Mouse (Mus musculus) kidney, embryonic 16.5 days (tissue): Measurements from ENCODE around the gene Cd79b. TPM values are rescaled to one million over a fixed set of nuclear protein-coding genes. Genes with fewer than 3 reads are reported as not detected.

Experiments
- ATAC-seq: fragments of 200-750 bp; cut with Nextera tagmentation; 2 replicates; pipeline ENCODE4 v1.8.0; 2017; ENCODE audit warnings: moderate TSS enrichment; ENCODE audit not compliant: low FRiP score, low TSS enrichment
- H3K27ac ChIP-seq: fragments of 300-500 bp; sonication (generic); 2 replicates; pipeline ENCODE4 v1.5.1; 2014; ENCODE audit warnings: low read length
- H3K27me3 ChIP-seq: fragments of 300-500 bp; sonication (generic); 2 replicates; pipeline ENCODE4 v1.6.1; 2014; ENCODE audit warnings: low read length, control low read depth, mixed read lengths; ENCODE audit not compliant: insufficient read depth
- H3K36me3 ChIP-seq: fragments of 300-500 bp; sonication (generic); 2 replicates; pipeline ENCODE4 v1.6.1; 2014; ENCODE audit warnings: low read length, control low read depth, mixed read lengths; ENCODE audit not compliant: insufficient read depth
- H3K4me1 ChIP-seq: fragments of 300-500 bp; sonication (generic); 2 replicates; pipeline ENCODE4 v1.6.1; 2014; ENCODE audit warnings: low read length, control low read depth, mixed read lengths; ENCODE audit not compliant: insufficient read depth
- H3K4me2 ChIP-seq: fragments of 300-500 bp; sonication (generic); replicated peaks from 2 replicates; pipeline ENCODE4 v1.6.1; 2014; ENCODE audit warnings: low read depth, low read length
- H3K4me3 ChIP-seq: fragments of 300-500 bp; sonication (generic); 2 replicates; pipeline ENCODE4 v1.5.1; 2014; ENCODE audit warnings: mild to moderate bottlenecking, low read length
- H3K9ac ChIP-seq: fragments of 300-500 bp; sonication (generic); replicated peaks from 2 replicates; pipeline ENCODE4 v1.6.1; 2014; ENCODE audit warnings: low read length
- H3K9me3 ChIP-seq: fragments of 300-500 bp; sonication (generic); 2 replicates; pipeline ENCODE4 v1.6.1; 2016; ENCODE audit warnings: low read length, control low read depth
- WGBS: fragments of 180-500 bp; shearing (Covaris S2); extraction: QIAGEN DNeasy Blood & Tissue Kit; methylation state at CpG from one replicate; pipeline ENCODE4 v1.1.7; 2014; 5-methylcytosine and 5-hydroxymethylcytosine counted together
- polyA plus RNA-seq: library from polyadenylated mRNA; unstranded; fragments of >200 nt; fragmentation: Nextera tagmentation; extraction: Ambion mirVana; gene quantifications from 2 replicates; pipeline ENCODE4 v1.2.1, GENCODE M21; 2015

Cd79b gene
- polyA plus RNA-seq, 1 experiment from 2014 or later: 6.9 TPM

DNA sequence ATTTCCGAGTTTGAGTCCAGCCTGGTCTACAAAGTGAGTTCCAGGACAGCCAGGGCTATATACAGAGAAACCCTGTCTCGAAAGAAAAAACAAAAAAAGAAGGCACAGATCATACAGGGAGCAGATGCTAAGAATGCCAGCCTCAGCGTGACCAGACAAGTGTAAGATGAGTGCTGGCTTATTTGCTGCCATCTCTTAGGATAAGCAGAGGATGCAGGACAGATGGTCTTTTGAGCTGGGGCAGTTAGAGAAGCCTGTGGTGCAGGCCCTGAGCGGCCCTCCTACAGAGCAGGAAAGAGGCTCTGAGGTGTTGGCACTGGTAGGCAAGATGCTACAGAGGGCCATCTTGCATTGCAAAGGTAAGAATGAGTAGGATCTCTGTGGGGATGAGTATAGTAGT lies 31.2 kb downstream of the Cd79b start:
- no peak overlapping the region for H3K9ac ChIP-seq
- no peaks in the 10 kb centered on the region for H3K27me3 ChIP-seq
- H3K27ac ChIP-seq: no peak overlapping the region
- H3K4me1 ChIP-seq: no peaks in the 10 kb centered on the region
- no peak overlapping the region for H3K4me2 ChIP-seq
- H3K4me3 ChIP-seq: no peak overlapping the region
- WGBS: 80% methylated on average over 4 of the region's 4 CpGs
- H3K36me3 ChIP-seq: no peaks in the 10 kb centered on the region
- no peak for ATAC-seq
- no peaks in the 10 kb centered on the region for H3K9me3 ChIP-seq

DNA sequence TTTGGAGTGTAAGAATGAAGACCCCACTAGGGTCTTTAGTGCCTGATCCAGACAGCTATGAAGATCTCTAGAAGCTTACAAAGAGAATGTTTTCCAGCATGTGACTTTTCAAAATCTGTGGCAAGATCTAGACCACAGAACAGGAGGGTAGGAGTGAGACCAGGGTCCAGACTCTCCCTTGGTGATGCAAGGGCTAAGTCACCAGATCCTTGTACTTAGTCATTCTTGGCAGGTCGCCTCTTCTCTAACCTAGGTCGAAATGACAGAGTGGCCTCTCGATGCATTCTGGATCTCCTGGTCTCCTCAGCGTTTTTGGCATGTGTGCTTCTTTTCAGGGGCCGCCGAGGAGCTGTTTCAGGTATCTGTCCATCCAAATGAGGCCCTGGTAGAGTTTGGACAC lies 32.1 kb downstream of the Cd79b start:
- no peaks in the 10 kb centered on the region for H3K4me1 ChIP-seq
- H3K4me2 ChIP-seq: no peak overlapping the region
- no peak for ATAC-seq
- no peak overlapping the region for H3K9ac ChIP-seq
- no peak overlapping the region for H3K4me3 ChIP-seq
- no peaks in the 10 kb centered on the region for H3K9me3 ChIP-seq
- no peaks in the 10 kb centered on the region for H3K36me3 ChIP-seq
- no peak overlapping the region for H3K27ac ChIP-seq
- 80% methylated on average over 6 of the region's 6 CpGs for WGBS
- no peaks in the 10 kb centered on the region for H3K27me3 ChIP-seq

DNA sequence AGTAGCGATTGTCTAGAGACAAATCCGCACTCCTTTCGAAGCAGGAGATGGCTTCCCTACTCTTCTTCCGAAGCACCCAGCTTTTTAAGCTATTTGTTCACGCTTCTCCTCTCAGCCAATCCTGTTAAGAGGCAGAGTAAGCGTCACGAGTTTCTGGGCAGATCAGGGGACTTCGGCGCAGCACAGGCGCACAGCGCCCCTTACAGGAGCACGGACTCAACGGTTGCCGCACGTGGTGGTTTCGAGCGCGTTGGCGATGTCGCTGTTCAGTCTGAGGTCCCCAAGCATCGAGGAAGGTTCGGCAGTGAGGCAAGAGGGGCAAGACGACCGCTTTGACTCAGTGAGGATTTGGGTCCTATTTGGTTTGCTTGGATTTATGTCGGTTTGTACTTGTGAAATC lies 38.1 kb downstream of the Cd79b start, which contains the start of gene Tcam1:
Gene Tcam1 (plus strand): TSS at position 219 of the 400 bp plus-strand sequence.
- Histone ChIP-seq H3K9ac (peak within 1 kb of the TSS; percentile 5; the same call in 1 of the 2 replicates), H3K36me3 (no peaks in the 10 kb centered on the region), H3K4me2 (peak within 1 kb of the TSS; percentile 50), H3K27ac (peak within 1 kb of the TSS; percentile 82), H3K27me3 (no peaks in the 10 kb centered on the region), H3K4me1 (peaks cover 24% of the 10 kb centered on the region), H3K9me3 (no peaks in the 10 kb centered on the region), H3K4me3 (peak within 1 kb of the TSS; percentile 26)
- WGBS: 3% methylated on average over 25 of the region's 25 CpGs
- ATAC-seq: peak; percentile 33; the same call in 1 of the 2 replicates

DNA sequence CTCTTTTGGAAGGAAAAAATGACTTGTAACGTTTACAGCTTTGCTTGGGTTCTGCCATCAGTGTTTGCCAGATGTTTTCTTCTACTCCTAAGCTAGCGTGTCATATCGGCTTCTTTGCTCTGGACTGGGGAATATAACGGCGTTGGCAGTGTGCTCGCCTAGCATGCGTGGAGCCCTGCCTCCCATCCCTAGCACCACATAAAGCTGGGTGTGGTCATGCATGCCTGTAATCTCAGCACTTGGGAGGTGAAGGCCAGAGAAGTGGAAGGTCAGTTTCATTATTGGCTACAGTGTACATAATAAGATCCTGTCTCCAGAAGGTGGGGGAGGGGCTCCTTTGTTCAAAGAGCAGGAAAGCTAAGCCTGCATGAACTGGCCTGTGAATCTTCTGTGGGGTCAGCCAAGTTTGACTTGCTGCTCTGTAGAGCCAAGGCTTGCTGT lies 39.6 kb downstream of the Cd79b start:
- Histone ChIP-seq H3K4me2 (0 out of 2 replicates have a peak overlapping the region, but pooled peaks have one; percentile 0), H3K9ac (no peak overlapping the region; the same call in 1 of the 2 replicates), H3K27me3 (no peaks in the 10 kb centered on the region), H3K4me1 (peaks cover 39% of the 10 kb centered on the region), H3K27ac (peak overlapping the region; percentile 82), H3K4me3 (no peak overlapping the region), H3K9me3 (no peaks in the 10 kb centered on the region), H3K36me3 (no peaks in the 10 kb centered on the region; the same call in 1 of the 2 replicates)
- peak; percentile 35 for ATAC-seq
- WGBS: 49% methylated on average over 7 of the region's 7 CpGs

DNA sequence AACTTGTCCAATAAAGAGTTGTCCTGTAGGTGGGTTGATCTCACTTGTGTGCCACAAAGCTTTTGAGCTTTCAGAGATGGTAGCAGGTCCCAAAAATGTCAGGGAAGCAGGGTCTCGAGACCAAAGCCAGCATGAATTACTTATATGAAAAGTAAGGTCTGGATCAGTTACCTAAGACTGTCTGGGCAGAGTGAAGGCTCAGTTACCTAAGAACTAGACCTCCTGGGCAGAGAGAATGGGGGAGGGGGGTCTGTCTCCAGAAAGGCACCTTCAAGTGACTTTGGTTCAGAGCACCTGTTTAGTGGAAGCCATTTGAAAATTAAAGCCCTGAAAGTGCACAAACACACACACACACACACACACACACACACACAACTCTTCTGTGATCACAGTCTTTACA lies 40.2 kb downstream of the Cd79b start:
- no peak for ATAC-seq
- peak overlapping the region; percentile 82 for H3K27ac ChIP-seq
- 60% methylated on average over 1 of the region's 1 CpGs for WGBS
- no peak overlapping the region for H3K4me2 ChIP-seq
- H3K4me1 ChIP-seq: peaks cover 42% of the 10 kb centered on the region
- no peak overlapping the region for H3K9ac ChIP-seq
- no peaks in the 10 kb centered on the region for H3K9me3 ChIP-seq
- no peaks in the 10 kb centered on the region for H3K27me3 ChIP-seq
- no peak overlapping the region for H3K4me3 ChIP-seq
- H3K36me3 ChIP-seq: no peaks in the 10 kb centered on the region; the same call in 1 of the 2 replicates

DNA sequence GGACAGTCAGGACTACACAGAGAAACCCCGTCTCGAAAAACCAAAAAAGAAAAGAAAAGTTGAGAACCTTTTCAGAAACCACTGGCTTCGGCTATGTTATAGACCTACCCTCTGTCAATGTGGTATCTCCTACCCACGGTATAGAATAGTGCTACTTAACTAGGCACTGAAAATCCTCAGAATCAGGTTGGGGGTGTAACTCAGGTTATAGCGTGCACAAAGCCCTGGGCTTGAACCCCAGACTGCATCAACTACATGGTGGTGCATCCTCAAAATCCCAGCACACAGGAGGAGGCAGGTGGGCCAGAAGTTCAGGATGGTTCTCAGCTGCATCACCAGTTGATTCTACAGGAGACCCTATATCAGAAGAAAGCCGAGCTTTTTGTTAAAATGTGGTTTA lies 40.8 kb downstream of the Cd79b start:
- Histone ChIP-seq H3K4me3 (no peak overlapping the region), H3K4me1 (peaks cover 48% of the 10 kb centered on the region), H3K9ac (no peak overlapping the region; the same call in 1 of the 2 replicates), H3K9me3 (no peaks in the 10 kb centered on the region), H3K36me3 (no peaks in the 10 kb centered on the region; the same call in 1 of the 2 replicates), H3K27ac (peak overlapping the region; percentile 91; the same call in 1 of the 2 replicates), H3K4me2 (peak overlapping the region; percentile 79; the same call in 1 of the 2 replicates), H3K27me3 (no peaks in the 10 kb centered on the region)
- WGBS: 88% methylated on average over 6 of the region's 6 CpGs
- ATAC-seq: no peak

DNA sequence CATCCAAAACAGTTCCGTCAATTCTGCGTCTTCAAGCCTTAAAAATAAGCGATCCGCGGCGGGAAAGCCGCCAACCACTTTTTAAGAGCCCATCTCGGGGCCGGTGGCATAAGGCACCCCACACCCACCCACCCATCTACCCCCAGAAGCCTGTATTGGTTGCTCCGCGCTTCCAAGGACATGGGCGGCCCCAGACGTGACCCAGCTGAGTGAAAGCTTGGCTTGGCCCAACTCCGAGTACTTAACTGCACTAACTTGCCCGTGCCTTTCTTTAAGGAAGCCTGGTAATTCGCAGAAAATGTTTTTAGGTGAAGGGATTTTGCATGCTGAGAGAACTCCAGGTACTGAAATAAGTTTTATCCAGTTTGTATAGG lies 41.3 kb downstream of the Cd79b start:
- Histone ChIP-seq H3K27me3 (no peaks in the 10 kb centered on the region), H3K4me2 (peak overlapping the region; percentile 79), H3K4me1 (peaks cover 53% of the 10 kb centered on the region), H3K27ac (peak overlapping the region; percentile 91), H3K9ac (peak overlapping the region; percentile 78), H3K36me3 (no peaks in the 10 kb centered on the region; the same call in 1 of the 2 replicates), H3K4me3 (peak overlapping the region; percentile 82), H3K9me3 (no peaks in the 10 kb centered on the region)
- ATAC-seq: peak; percentile 11; the same call in 1 of the 2 replicates
- WGBS: 11% methylated on average over 16 of the region's 16 CpGs

DNA sequence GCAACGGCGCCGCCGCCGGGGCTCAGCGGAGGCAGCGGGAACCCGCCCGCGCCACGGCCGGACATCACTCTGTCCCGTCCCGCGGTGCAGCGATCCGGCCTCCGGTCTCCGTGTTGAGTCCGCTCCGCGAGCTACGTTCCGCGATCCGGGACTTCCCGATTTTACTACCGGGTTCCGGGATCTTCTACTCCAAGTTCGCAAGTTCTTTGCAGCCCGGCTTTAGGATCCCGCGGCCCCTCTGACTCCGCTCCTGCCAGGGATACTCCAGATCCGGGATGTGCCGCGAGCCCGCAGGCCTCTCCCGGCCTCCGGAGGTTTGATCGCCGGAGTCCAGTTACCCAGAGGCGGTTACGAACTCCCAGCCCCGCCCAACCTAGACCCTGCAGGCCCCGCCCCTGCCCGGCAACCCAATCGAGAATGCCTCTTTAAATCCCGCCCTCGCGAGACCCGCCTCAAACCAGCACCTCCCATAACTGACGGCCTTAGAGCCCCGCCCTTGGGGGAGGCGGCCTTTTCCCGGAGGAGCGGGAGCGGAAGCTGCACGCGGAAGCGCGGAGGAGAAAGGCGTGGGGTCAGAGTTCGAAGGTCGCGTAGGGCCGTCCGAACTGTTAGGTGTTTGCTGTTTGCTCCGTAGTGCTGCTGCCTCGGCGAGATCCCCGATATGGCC lies 41.8 kb downstream of the Cd79b start, which contains the start of gene Smarcd2:
Gene Smarcd2 (minus strand): TSS at position 329 of the 667 bp plus-strand sequence.
- Histone ChIP-seq H3K4me2 (peak within 1 kb of the TSS; percentile 79), H3K9me3 (no peaks in the 10 kb centered on the region), H3K36me3 (no peaks in the 10 kb centered on the region; the same call in 1 of the 2 replicates), H3K27ac (peak within 1 kb of the TSS; percentile 97), H3K4me1 (peaks cover 58% of the 10 kb centered on the region), H3K4me3 (peak within 1 kb of the TSS; percentile 82), H3K9ac (peak within 1 kb of the TSS; percentile 99), H3K27me3 (no peaks in the 10 kb centered on the region)
- peak; percentile 93 for ATAC-seq
- under 1% methylated on average over 60 of the region's 72 CpGs for WGBS

DNA sequence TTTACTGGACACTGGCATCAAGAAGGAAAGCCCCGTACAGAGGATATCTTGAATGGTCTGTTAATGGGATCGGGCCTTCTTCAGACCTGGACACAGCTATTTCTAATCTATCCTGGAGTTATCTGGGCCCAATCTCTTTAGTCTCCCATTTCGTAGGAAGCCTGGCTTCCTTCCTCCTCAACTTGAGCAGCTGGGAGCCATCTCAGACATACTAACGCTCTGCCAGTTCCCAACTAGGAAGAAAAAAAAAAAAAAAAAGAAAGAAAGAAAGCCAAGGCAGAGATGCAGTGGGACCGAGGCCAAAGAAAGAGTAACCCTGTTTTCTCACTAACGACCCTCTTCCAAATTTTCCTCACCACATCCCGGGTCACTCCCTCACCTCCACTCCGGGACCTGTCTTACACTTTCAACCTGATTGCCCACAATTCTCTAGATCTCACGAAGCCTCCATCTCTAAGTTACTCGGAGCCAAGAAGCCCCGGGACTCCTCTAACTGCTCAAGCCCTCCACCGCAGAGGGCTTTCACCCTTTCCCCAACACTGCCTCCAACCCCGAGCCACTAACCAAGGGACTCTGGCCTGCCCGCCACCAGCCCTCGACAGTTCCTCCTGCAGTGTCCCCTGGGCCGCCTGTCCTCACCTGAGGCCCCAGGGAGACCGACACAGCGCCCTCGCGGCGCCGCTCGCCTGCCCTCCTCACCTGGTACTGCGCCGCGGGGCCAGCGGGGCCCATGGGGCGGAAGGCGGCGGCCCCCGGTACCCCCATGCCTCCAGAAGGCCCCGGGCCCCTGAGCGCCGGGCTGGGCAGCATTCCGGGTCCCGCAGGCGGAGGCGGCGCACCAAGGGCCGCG lies 42.5 kb downstream of the Cd79b start:
- Histone ChIP-seq H3K4me1 (peaks cover 65% of the 10 kb centered on the region), H3K4me2 (peak overlapping the region; percentile 79), H3K27ac (peak overlapping the region; percentile 97), H3K4me3 (peak overlapping the region; percentile 82), H3K9ac (peak overlapping the region; percentile 99), H3K36me3 (peaks cover 5% of the 10 kb centered on the region; the same call in 1 of the 2 replicates), H3K9me3 (no peaks in the 10 kb centered on the region), H3K27me3 (no peaks in the 10 kb centered on the region)
- under 1% methylated on average over 32 of the region's 41 CpGs for WGBS
- ATAC-seq: peak; percentile 43
